ENCODE assay signal across 17 mouse cellular contexts in genomic region chr1:154617743-154618455, GRCm38 (mm10).
A peak's percentile ranks its signal among the peaks of the same experiment; 100 is the strongest.
DNase-seq lines count a peak whose midpoint lies in the region; ATAC-seq and TF ChIP-seq lines count a peak whose summit lies in the region.
"Had no signal": no experiment of that assay in that cellular context is flagged by ENCODE, and none has a peak within 500 bp of the region (broad histone marks: within the 10 kb centered on the region; RNA-seq: fewer than 3 reads in every experiment).

No protein-coding gene starts in this region.

- no peaks in the 10 kb centered on the region for H3K36me3 ChIP-seq in hindbrain, postnatal 0 days (ENCODE audit: insufficient read depth, low read length)
- no peaks in the 10 kb centered on the region for H3K36me3 ChIP-seq in hindbrain, embryonic 13.5 days
- no peaks in the 10 kb centered on the region for H3K36me3 ChIP-seq in embryonic facial prominence, embryonic 10.5 days (replicated peaks)
- no peaks in the 10 kb centered on the region for H3K36me3 ChIP-seq in intestine, embryonic 15.5 days
- H3K36me3 ChIP-seq: embryonic facial prominence, embryonic 15.5 days; limb, embryonic 13.5 days had no signal

- H3K9ac ChIP-seq in hindbrain, postnatal 0 days (replicated peaks; ENCODE audit: low read length) = no peak overlapping the region
- no peak overlapping the region for H3K9ac ChIP-seq in hindbrain, embryonic 13.5 days
- no peak overlapping the region for H3K9ac ChIP-seq in intestine, embryonic 15.5 days
- H3K9ac ChIP-seq: embryonic facial prominence, embryonic 15.5 days; limb, embryonic 13.5 days had no signal

- no peaks in the 10 kb centered on the region for H3K27me3 ChIP-seq in hindbrain, postnatal 0 days (ENCODE audit: insufficient read depth, low read length)
- no peaks in the 10 kb centered on the region for H3K27me3 ChIP-seq in hindbrain, embryonic 13.5 days
- H3K27me3 ChIP-seq in embryonic facial prominence, embryonic 10.5 days (replicated peaks; ENCODE audit: low read depth, poor library complexity, severe bottlenecking) = no peaks in the 10 kb centered on the region
- no peaks in the 10 kb centered on the region for H3K27me3 ChIP-seq in intestine, embryonic 15.5 days (replicated peaks)
- H3K27me3 ChIP-seq: embryonic facial prominence, embryonic 15.5 days; limb, embryonic 13.5 days had no signal

- 59% methylated on average over 7 of the region's 7 CpGs for WGBS in hindbrain, postnatal 0 days
- WGBS in hindbrain, embryonic 13.5 days = 62% methylated on average over 7 of the region's 7 CpGs
- 56% methylated on average over 7 of the region's 7 CpGs for WGBS in embryonic facial prominence, embryonic 10.5 days
- 61% methylated on average over 7 of the region's 7 CpGs for WGBS in intestine, embryonic 15.5 days

- H3K4me2 ChIP-seq in hindbrain, postnatal 0 days (ENCODE audit: low read depth, low read length) = no peak overlapping the region
- H3K4me2 ChIP-seq in hindbrain, embryonic 13.5 days = no peak overlapping the region
- H3K4me2 ChIP-seq in intestine, embryonic 15.5 days (replicated peaks) = no peak overlapping the region
- H3K4me2 ChIP-seq: embryonic facial prominence, embryonic 15.5 days; heart, embryonic 11.5 days; limb, embryonic 13.5 days had no signal

- TF ChIP-seq CTCF in hindbrain, postnatal 0 days (IDR thresholded peaks at IDR 0.05; ENCODE audit: low read depth) = no peak

- H3K9me3 ChIP-seq in hindbrain, postnatal 0 days (ENCODE audit: low read length) = 0 out of 2 replicates have a peak, but pooled peaks cover 2% of the 10 kb centered on the region
- no peaks in the 10 kb centered on the region for H3K9me3 ChIP-seq in hindbrain, embryonic 13.5 days
- H3K9me3 ChIP-seq in embryonic facial prominence, embryonic 10.5 days = no peaks in the 10 kb centered on the region
- no peaks in the 10 kb centered on the region for H3K9me3 ChIP-seq in intestine, embryonic 15.5 days
- H3K9me3 ChIP-seq: embryonic facial prominence, embryonic 15.5 days; limb, embryonic 13.5 days had no signal

- H3K4me1 ChIP-seq in hindbrain, postnatal 0 days (ENCODE audit: insufficient read depth, low read length) = 0 out of 2 replicates have a peak, but pooled peaks cover 4% of the 10 kb centered on the region
- H3K4me1 ChIP-seq in hindbrain, embryonic 13.5 days (replicated peaks) = no peaks in the 10 kb centered on the region
- peaks cover 4% of the 10 kb centered on the region for H3K4me1 ChIP-seq in embryonic facial prominence, embryonic 10.5 days
- H3K4me1 ChIP-seq in intestine, embryonic 15.5 days (replicated peaks) = no peaks in the 10 kb centered on the region
- H3K4me1 ChIP-seq: embryonic facial prominence, embryonic 15.5 days had no signal

- ATAC-seq in hindbrain, postnatal 0 days = no peak
- no peak for ATAC-seq in hindbrain, embryonic 13.5 days (ENCODE audit: low FRiP score)
- no peak for ATAC-seq in intestine, embryonic 15.5 days
- ATAC-seq: forebrain, embryonic 14.5 days; Patski had no signal

- H3K27ac ChIP-seq in hindbrain, postnatal 0 days = no peak overlapping the region
- H3K27ac ChIP-seq in hindbrain, embryonic 13.5 days = no peak overlapping the region; the same call in 1 of the 2 replicates
- no peak overlapping the region for H3K27ac ChIP-seq in embryonic facial prominence, embryonic 10.5 days (replicated peaks)
- no peak overlapping the region for H3K27ac ChIP-seq in intestine, embryonic 15.5 days
- H3K27ac ChIP-seq: embryonic facial prominence, embryonic 15.5 days; kidney, postnatal 0 days; limb, embryonic 13.5 days had no signal

- H3K4me3 ChIP-seq in hindbrain, postnatal 0 days (ENCODE audit: low read length) = no peak overlapping the region
- no peak overlapping the region for H3K4me3 ChIP-seq in hindbrain, embryonic 13.5 days
- no peak overlapping the region for H3K4me3 ChIP-seq in embryonic facial prominence, embryonic 10.5 days
- no peak overlapping the region for H3K4me3 ChIP-seq in intestine, embryonic 15.5 days (replicated peaks)
- H3K4me3 ChIP-seq: embryonic facial prominence, embryonic 15.5 days; limb, embryonic 13.5 days had no signal

- DNase-seq in hindbrain, postnatal 0 days (ENCODE audit: low spot score) = peak; percentile 29
- DNase-seq in retina, embryonic 14.5 days (ENCODE audit: low spot score) = peak; percentile 26
- no peak for DNase-seq in retina, postnatal 1 day
- DNase-seq in embryonic facial prominence, embryonic 10.5 days (ENCODE audit: low spot score) = peak; percentile 23
- DNase-seq in spleen, postnatal 36 days (ENCODE audit: low spot score in 2 of 2) = peak; percentile 75
- DNase-seq in cerebellum, adult 11 months = no peak
- DNase-seq: cerebellum, adult 9-11 months; gastrocnemius, postnatal 10 days; thymus, adult 2 months had no signal

Comparison
In these comparisons a context has a peak if more than half of its experiments do, and no peak if none do; other contexts are left out.
1. DNase-seq: peak in hindbrain, postnatal 0 days (single experiment), retina, embryonic 14.5 days (single experiment), embryonic facial prominence, embryonic 10.5 days (single experiment) and spleen, postnatal 36 days (2 of 2); none in retina, postnatal 1 day (single experiment) and cerebellum, adult 11 months (single experiment).